Mouse (Mus musculus): ENCODE data around the gene Atp2c2. TPM values are rescaled to one million over a fixed set of nuclear protein-coding genes. Genes with fewer than 3 reads are reported as not detected.

Gene Atp2c2
- total and polyA plus RNA-seq, 2 experiments from 2014 or later: 0.22 TPM; not detected in 1

DNA sequence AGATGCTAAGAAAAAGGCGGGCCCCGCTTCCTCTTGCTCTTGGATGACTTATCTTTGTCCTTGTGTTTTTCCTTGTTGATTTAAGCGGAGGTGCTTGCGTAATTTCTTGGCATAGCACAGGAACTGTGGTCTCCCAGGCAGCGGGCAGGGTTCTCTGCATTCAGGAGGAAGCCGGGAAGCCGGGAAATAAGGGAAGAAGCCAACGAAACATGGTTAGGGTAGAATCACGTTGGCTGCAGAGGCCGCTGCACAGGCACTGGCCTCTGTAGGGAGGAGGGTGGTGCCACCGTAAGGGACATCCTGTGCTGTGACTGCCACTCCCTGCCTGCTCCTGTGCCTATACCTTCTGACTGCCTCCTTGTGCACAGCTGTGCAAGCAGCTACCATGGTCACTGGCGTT is 15.4 kb downstream of the Atp2c2 start:
- Histone ChIP-seq H3K4me2 (ENCODE audit: low read depth) (no peak overlapping the region), H3K4me1 (ENCODE audit: insufficient read depth) (no peaks in the 10 kb centered on the region), H3K27ac (ENCODE audit: low read depth, low read length) (no peak overlapping the region), H3K4me3 (ENCODE audit: low read depth, low read length) (no peak overlapping the region), H3K36me3 (ENCODE audit: insufficient read depth) (no peaks in the 10 kb centered on the region), H3K9ac (no peak overlapping the region), H3K27me3 (ENCODE audit: insufficient read depth, low read length) (no peaks in the 10 kb centered on the region), H3K9me3 (ENCODE audit: low read length) (no peaks in the 10 kb centered on the region)
- TF ChIP-seq CTCF (IDR thresholded peaks at IDR 0.05; ENCODE audit: low read depth): no peak
- no peak for DNase-seq
- no peak for ATAC-seq
- 72% methylated on average over 12 of the region's 12 CpGs for WGBS

DNA sequence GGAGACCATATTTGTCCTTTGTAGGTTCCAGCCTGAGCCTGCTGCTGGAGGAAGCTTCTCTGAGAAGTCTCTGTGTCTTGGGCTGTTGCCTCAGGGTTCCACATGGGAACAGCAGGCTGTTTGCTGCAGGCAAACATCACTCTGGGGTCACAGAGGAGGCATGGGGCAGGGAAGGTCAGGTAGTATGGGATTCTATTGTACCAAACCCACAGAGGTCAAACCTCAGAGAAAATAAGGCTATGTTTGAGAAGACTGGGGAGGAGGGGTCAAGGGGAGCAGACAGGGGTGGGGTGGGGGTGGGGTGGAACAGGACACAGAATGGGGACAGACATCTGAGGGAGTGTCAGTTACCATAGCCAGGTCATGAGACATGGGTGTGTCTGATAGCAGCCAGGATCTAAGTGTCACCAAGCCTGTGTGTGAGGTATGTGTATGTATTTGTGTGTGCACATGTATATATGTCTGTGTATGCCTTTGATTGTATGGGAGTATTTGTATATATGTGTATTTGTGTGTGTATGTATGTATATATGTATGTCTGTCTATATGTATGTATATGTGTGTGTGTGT is 17.0 kb downstream of the Atp2c2 start:
- no peaks in the 10 kb centered on the region for H3K9me3 ChIP-seq (ENCODE audit: low read length)
- ATAC-seq (no peak), DNase-seq (no peak)
- no peaks in the 10 kb centered on the region for H3K4me1 ChIP-seq (ENCODE audit: insufficient read depth)
- no peaks in the 10 kb centered on the region for H3K36me3 ChIP-seq (ENCODE audit: insufficient read depth)
- no peak for TF ChIP-seq CTCF (IDR thresholded peaks at IDR 0.05; ENCODE audit: low read depth)
- no peak overlapping the region for H3K4me2 ChIP-seq (ENCODE audit: low read depth)
- no peak overlapping the region for H3K4me3 ChIP-seq (ENCODE audit: low read depth, low read length)
- no peak overlapping the region for H3K27ac ChIP-seq (ENCODE audit: low read depth, low read length)
- no peaks in the 10 kb centered on the region for H3K27me3 ChIP-seq (ENCODE audit: insufficient read depth, low read length)
- H3K9ac ChIP-seq: no peak overlapping the region

DNA sequence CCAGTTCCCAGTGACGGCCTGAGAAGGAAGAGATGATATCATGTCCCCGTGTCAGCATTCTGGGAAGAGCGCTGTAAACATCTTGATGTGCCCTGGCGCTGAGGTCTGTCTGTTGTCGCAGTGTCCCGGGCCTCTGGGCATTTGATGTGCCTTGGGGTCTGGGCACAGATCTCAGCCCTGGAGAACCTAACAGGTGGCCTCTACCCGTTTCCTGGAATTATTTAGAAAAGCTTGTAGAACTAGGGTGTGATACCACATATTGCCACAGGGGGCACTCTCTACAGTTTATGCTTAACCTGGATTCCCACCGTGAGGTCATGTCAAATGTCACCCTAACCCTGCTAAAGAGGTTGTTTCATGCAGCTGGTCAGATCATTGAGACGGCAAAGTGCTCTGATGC is 18.0 kb downstream of the Atp2c2 start:
- H3K27me3 ChIP-seq (ENCODE audit: insufficient read depth, low read length): no peaks in the 10 kb centered on the region
- no peak overlapping the region for H3K27ac ChIP-seq (ENCODE audit: low read depth, low read length)
- WGBS: 61% methylated on average over 9 of the region's 9 CpGs
- no peak overlapping the region for H3K4me3 ChIP-seq (ENCODE audit: low read depth, low read length)
- DNase-seq: no peak
- peak; percentile 73 for TF ChIP-seq CTCF (IDR thresholded peaks at IDR 0.05; ENCODE audit: low read depth)
- no peak overlapping the region for H3K4me2 ChIP-seq (ENCODE audit: low read depth)
- H3K4me1 ChIP-seq (ENCODE audit: insufficient read depth): no peaks in the 10 kb centered on the region
- ATAC-seq: no peak
- no peaks in the 10 kb centered on the region for H3K9me3 ChIP-seq (ENCODE audit: low read length)
- H3K9ac ChIP-seq: no peak overlapping the region
- no peaks in the 10 kb centered on the region for H3K36me3 ChIP-seq (ENCODE audit: insufficient read depth)

DNA sequence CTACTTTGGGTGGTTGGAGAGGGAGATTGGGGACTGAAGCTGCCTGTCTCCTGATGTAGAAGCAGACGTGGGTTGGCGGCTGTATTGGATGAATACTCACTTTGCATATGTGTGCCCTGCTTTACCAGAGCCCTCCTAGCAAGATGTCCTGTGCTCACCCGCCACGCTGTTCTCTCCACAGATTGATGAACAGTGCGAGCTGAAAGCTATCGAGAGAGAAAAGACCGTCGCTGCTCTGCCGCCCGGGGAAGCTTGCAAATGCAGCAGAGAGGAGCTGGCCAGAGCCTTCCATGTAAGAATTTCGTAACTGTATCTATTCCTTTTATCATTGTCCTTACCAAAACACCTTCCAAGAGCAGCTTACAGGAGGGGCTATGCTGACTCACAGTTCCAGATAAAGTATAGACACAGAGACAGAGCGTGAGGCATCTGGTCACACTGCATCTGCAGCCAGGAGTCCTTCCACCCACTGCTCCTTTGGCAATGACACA is 19.2 kb downstream of the Atp2c2 start:
- no peak for DNase-seq
- TF ChIP-seq CTCF (IDR thresholded peaks at IDR 0.05; ENCODE audit: low read depth): no peak
- Histone ChIP-seq H3K9ac (no peak overlapping the region), H3K4me3 (ENCODE audit: low read depth, low read length) (no peak overlapping the region), H3K36me3 (ENCODE audit: insufficient read depth) (no peaks in the 10 kb centered on the region), H3K27ac (ENCODE audit: low read depth, low read length) (no peak overlapping the region), H3K4me2 (ENCODE audit: low read depth) (no peak overlapping the region), H3K9me3 (ENCODE audit: low read length) (no peaks in the 10 kb centered on the region), H3K27me3 (ENCODE audit: insufficient read depth, low read length) (no peaks in the 10 kb centered on the region), H3K4me1 (ENCODE audit: insufficient read depth) (no peaks in the 10 kb centered on the region)
- no peak for ATAC-seq
- 73% methylated on average over 12 of the region's 12 CpGs for WGBS

DNA sequence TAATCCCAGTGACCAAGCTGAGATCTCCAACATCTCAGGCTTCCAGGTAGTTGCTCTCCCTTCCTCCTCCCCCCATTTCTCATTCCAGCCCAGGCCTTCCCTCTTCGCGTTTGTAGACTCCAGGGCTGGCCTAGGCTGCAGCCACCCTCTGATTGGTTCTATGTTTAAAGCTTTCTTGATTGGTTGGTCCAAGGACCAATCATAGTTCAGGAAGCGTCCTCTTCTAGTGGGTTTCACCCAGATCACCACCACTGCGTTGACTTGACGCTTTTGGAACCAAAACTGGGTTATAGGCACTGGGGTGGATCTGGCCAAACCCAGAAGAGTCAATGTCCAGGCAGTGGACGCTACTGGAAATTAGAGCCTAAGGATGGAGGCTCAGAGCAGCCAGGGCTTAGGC is 22.5 kb downstream of the Atp2c2 start:
- ATAC-seq: no peak
- 52% methylated on average over 6 of the region's 6 CpGs for WGBS

DNA sequence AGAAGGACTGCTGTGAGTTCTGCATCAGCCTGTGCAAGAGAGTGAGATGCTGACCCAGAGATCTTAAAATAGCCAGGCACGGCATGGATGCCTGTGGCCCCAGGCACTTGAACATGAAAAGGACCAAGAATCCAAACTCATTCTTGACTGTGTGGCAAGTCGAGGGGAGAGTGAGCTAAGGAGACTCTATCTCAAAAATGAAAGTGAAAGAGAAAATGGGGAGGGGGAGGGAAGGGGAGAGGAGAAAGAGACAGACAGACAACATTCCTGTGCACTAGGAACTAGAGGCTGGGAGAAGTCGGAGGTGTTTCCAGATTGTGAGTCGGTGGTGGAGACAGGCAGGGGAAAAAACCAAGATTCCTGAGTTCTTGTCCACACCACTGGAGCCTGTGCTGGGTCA is 23.9 kb downstream of the Atp2c2 start:
- no peak for TF ChIP-seq CTCF (IDR thresholded peaks at IDR 0.05; ENCODE audit: low read depth)

More for the DNA sequence above, 22.5 kb downstream of the Atp2c2 start:
- no peak for TF ChIP-seq CTCF (IDR thresholded peaks at IDR 0.05; ENCODE audit: low read depth)
- Histone ChIP-seq H3K9ac (no peak overlapping the region), H3K27ac (ENCODE audit: low read depth, low read length) (no peak overlapping the region), H3K4me3 (ENCODE audit: low read depth, low read length) (no peak overlapping the region), H3K4me2 (ENCODE audit: low read depth) (no peak overlapping the region), H3K27me3 (ENCODE audit: insufficient read depth, low read length) (no peaks in the 10 kb centered on the region), H3K9me3 (ENCODE audit: low read length) (no peaks in the 10 kb centered on the region), H3K36me3 (ENCODE audit: insufficient read depth) (no peaks in the 10 kb centered on the region), H3K4me1 (ENCODE audit: insufficient read depth) (no peaks in the 10 kb centered on the region)
- no peak for DNase-seq

DNA sequence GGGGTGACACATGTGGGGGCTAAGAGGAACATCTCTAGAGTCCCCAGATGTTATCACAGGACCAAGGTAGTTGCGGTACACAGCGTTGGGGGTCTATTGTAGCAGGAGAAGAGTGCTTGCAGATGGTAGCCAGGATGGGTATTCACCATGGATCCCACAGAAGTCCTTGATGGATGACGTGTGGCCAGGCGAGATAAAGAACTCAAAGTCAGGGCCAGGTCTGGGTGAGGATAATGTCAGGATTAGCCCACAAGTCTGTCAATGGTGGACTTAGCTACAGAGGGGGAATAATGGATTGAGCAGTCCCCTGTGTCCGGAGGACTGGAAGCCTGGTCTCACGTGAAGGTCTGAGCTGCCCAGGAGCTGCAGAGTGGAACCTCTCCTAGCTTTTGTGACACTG is 24.8 kb downstream of the Atp2c2 start:
- TF ChIP-seq CTCF (IDR thresholded peaks at IDR 0.05; ENCODE audit: low read depth): no peak
- H3K4me1 ChIP-seq (ENCODE audit: insufficient read depth): no peaks in the 10 kb centered on the region
- no peaks in the 10 kb centered on the region for H3K36me3 ChIP-seq (ENCODE audit: insufficient read depth)
- no peak overlapping the region for H3K9ac ChIP-seq
- DNase-seq: no peak
- H3K9me3 ChIP-seq (ENCODE audit: low read length): no peaks in the 10 kb centered on the region
- no peak overlapping the region for H3K27ac ChIP-seq (ENCODE audit: low read depth, low read length)
- 87% methylated on average over 6 of the region's 6 CpGs for WGBS
- H3K4me3 ChIP-seq (ENCODE audit: low read depth, low read length): no peak overlapping the region
- ATAC-seq: no peak
- no peaks in the 10 kb centered on the region for H3K27me3 ChIP-seq (ENCODE audit: insufficient read depth, low read length)
- no peak overlapping the region for H3K4me2 ChIP-seq (ENCODE audit: low read depth)

More for the DNA sequence above, 23.9 kb downstream of the Atp2c2 start:
- WGBS: 69% methylated on average over 4 of the region's 4 CpGs
- ATAC-seq (no peak), DNase-seq (no peak)
- Histone ChIP-seq H3K4me3 (ENCODE audit: low read depth, low read length) (no peak overlapping the region), H3K9me3 (ENCODE audit: low read length) (no peaks in the 10 kb centered on the region), H3K27me3 (ENCODE audit: insufficient read depth, low read length) (no peaks in the 10 kb centered on the region), H3K4me1 (ENCODE audit: insufficient read depth) (no peaks in the 10 kb centered on the region), H3K27ac (ENCODE audit: low read depth, low read length) (no peak overlapping the region), H3K9ac (no peak overlapping the region), H3K36me3 (ENCODE audit: insufficient read depth) (no peaks in the 10 kb centered on the region), H3K4me2 (ENCODE audit: low read depth) (no peak overlapping the region)
